Mouse (Mus musculus) ES-E14 (cell line): ENCODE results near the gene Muc15.

ENCODE experiments used
- CHD2 ChIP-seq: IDR thresholded peaks from 2 replicates; pipeline ENCODE4 v1.6.1; 2014; ENCODE audit warnings: mild to moderate bottlenecking, low read depth, low read length, inconsistent platforms
- MAFK ChIP-seq: IDR thresholded peaks from 2 replicates; pipeline ENCODE4 v1.6.1; 2014; ENCODE audit warnings: mild to moderate bottlenecking, low read depth, low read length, inconsistent platforms; ENCODE audit not compliant: insufficient read depth

DNA sequence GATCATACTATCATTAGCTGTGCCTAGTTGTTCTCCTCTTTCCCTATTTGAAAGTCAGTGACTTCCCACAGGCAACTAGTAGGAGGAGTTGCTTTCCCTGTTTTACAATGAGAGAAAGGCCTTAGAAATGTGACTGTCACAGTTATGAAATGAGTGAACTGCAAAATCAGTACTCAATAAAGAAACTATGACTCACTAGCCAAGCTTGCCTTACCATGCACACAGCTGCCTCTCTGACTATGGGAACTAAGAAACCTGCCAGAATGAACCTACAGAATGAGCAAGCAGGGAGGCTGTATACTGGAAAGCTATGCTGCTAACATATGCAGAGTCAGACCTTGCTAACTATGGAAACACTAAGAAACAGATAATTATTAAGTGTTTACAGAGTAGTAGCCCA lies 2.1 kb upstream of the Muc15 start:
- TF ChIP-seq MAFK (no peak), CHD2 (no peak)
